Mouse (Mus musculus) small intestine, adult 2 months (tissue): ENCODE data around the gene Slc6a4. TPM values are rescaled to one million over a fixed set of nuclear protein-coding genes. Genes with fewer than 3 reads are reported as not detected.

Experiments used
- H3K27ac ChIP-seq: fragments of 200-500 bp; 2 replicates; pipeline ENCODE4 v1.5.1; 2012; ENCODE audit warnings: low read depth, low read length, control low read depth, inconsistent platforms; ENCODE audit not compliant: insufficient read depth
- H3K27me3 ChIP-seq: fragments of 200-500 bp; 2 replicates; pipeline ENCODE4 v1.6.1; 2012; ENCODE audit warnings: mild to moderate bottlenecking, moderate library complexity, low read length, inconsistent platforms; ENCODE audit not compliant: control insufficient read depth, insufficient read depth
- H3K36me3 ChIP-seq: fragments of 200-500 bp; 2 replicates; pipeline ENCODE4 v1.6.1; 2012; ENCODE audit warnings: mild to moderate bottlenecking, low read length, control low read depth, inconsistent platforms; ENCODE audit not compliant: control insufficient read depth, insufficient read depth
- H3K4me1 ChIP-seq: fragments of 200-500 bp; 2 replicates; pipeline ENCODE4 v1.6.1; 2012; ENCODE audit warnings: low read length, inconsistent platforms, mixed read lengths; ENCODE audit not compliant: control insufficient read depth, insufficient read depth, insufficient read length
- H3K4me3 ChIP-seq: fragments of 200-500 bp; 2 replicates; pipeline ENCODE4 v1.5.1; 2012; ENCODE audit warnings: low read depth, mild to moderate bottlenecking, control low read depth, inconsistent platforms, low read length, moderate library complexity
- CTCF ChIP-seq: fragments of 200-500 bp; IDR thresholded peaks from 2 replicates; pipeline ENCODE4 v1.5.1; 2012; ENCODE audit warnings: low read depth, mild to moderate bottlenecking, control low read depth, inconsistent platforms, low read length, moderate library complexity, mixed read lengths; ENCODE audit not compliant: insufficient replicate concordance, insufficient read length; ENCODE audit errors: extremely low read depth
- POLR2A ChIP-seq: fragments of 200-500 bp; IDR thresholded peaks from 2 replicates; pipeline ENCODE4 v1.6.1; 2012; ENCODE audit warnings: low read depth, mild to moderate bottlenecking, control low read depth, inconsistent platforms, low read length, moderate library complexity
- WGBS: fragments of 180-500 bp; shearing (Covaris S2); methylation state at CpG from one replicate; pipeline ENCODE4 v1.1.7; 2018; 5-methylcytosine and 5-hydroxymethylcytosine counted together
- polyA plus RNA-seq: library from polyadenylated mRNA; depleted of rRNA; stranded (reverse); fragments of >200 nt; gene quantifications from 2 replicates; pipeline ENCODE4 v1.2.3, GENCODE M21; 2012; rRNA removed

Gene Slc6a4
- polyA plus RNA-seq, result 21.6 and 67.2 TPM in 2 replicates

DNA sequence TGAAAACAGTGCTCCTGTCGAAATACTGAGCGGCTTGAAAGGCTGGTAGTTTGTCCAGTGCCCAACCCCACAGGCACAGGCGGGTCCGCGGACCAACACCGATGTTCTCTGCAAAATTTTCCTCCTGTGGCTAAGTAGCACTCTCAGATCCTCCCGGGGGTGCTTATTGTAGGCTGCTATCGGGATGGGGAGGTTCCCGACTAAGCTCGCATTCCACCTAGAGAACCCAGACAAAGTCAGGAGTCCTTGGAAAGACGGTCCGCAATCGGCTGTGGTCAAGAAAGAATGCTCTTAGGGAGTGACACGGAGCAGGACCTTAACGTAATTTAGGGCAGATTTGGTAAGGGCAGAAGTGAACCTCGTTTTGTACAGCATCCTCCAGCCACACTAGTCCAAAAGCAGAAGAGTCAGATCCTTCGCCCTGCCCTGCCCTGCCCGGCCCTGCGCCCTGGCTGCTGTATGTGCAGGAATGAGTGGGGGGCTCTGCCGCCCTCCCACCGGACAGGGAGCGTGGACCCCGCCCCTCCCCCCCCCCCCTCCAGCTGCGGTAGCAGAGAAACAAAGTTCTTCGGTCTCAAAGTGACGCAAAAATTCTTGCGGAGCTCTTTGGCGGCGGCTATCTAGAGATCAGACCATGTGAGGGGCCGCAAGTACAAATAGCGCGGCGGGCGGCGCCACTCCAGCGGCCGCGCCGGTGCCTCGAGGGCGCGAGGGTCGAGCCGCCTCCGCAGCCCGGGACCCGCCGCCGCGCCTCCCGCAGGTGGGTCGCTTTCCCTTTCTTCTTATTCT, at the start of gene Slc6a4:
TSS of gene Slc6a4 (plus strand) at position 688 of the 789 bp plus-strand sequence.
- Histone ChIP-seq H3K36me3 (no peaks in the 10 kb centered on the region), H3K4me3 (peak within 1 kb of the TSS; percentile 75), H3K27me3 (peaks cover 9% of the 10 kb centered on the region), H3K27ac (no peak within 1 kb of the TSS), H3K4me1 (peaks cover 14% of the 10 kb centered on the region)
- WGBS, result under 1% methylated on average over 51 of the region's 52 CpGs
- TF ChIP-seq POLR2A, result no peak
- no peak for TF ChIP-seq CTCF

DNA sequence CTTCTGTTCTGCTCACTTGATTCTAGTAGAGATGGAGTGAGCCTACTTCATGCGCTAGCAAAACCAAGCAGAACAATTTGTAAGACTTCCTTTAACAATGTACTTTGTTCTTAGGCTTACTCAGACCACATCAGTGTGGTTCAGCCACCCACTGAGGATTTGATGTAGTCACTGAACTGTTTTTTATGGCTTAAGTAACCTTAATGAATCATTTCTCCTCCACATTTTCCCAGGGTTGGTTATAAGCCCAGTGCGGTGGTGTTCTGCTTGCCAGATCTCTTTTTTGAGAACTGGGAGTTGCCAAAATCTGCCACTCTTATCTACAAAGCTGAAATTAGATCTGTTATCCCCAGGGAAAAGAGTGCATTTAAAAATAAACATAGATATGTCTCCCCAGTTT, 44.9 kb upstream of the Slc6a4 start:
- Histone ChIP-seq H3K27ac (no peak overlapping the region), H3K36me3 (peaks cover 52% of the 10 kb centered on the region), H3K27me3 (no peaks in the 10 kb centered on the region), H3K4me3 (no peak overlapping the region), H3K4me1 (no peaks in the 10 kb centered on the region)
- TF ChIP-seq CTCF (no peak), POLR2A (no peak)
- WGBS, result 86% methylated on average over 2 of the region's 2 CpGs

DNA sequence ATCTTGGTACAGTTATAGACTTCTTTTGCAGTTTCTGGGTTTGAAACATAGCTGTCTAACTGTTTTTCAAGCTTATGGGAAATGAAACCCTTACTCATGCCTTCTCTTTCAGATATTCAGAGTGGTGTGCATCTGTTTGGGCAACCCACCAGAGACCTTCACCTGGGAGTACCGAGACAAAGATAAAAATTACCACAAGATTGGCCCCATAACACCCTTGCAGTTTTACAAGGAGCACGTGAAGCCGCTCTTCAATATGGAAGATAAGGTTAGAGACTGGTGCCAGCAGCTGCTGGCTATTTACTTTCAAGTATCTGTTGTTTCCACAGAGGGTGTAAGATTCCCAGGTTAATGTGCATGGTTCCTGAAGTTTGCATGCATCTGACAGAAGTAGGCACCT, 32.7 kb upstream of the Slc6a4 start:
- peaks cover 52% of the 10 kb centered on the region for H3K36me3 ChIP-seq
- no peak for TF ChIP-seq POLR2A
- no peak for TF ChIP-seq CTCF
- WGBS, result 82% methylated on average over 3 of the region's 3 CpGs

DNA sequence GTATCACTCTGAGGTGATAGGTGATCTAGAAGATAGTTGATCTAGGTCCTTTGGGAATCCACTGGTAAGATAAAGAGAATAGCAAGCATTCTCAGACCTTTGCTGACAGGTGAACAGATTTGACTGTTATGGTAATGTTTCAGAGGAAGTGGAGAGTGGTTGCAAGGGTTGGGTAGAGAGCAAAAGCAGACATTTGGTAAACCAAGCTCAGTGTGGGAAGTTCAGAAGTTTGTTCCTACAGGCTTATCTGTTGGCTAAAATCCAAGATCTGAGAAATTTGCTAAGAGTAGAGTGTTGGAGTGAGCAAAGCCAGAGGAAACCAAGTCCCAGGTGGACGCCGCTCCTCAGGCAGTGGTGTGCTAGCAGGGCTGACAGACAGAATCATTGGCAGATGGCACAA, 28.1 kb upstream of the Slc6a4 start:
- TF ChIP-seq CTCF (no peak), POLR2A (no peak)
- Histone ChIP-seq H3K27me3 (no peaks in the 10 kb centered on the region), H3K4me1 (no peaks in the 10 kb centered on the region), H3K36me3 (peaks cover 60% of the 10 kb centered on the region), H3K27ac (no peak overlapping the region), H3K4me3 (no peak overlapping the region)
- 71% methylated on average over 2 of the region's 2 CpGs for WGBS

More for the DNA sequence above, 32.7 kb upstream of the Slc6a4 start:
- no peak overlapping the region for H3K27ac ChIP-seq
- no peak overlapping the region for H3K4me3 ChIP-seq
- no peaks in the 10 kb centered on the region for H3K4me1 ChIP-seq
- no peaks in the 10 kb centered on the region for H3K27me3 ChIP-seq

DNA sequence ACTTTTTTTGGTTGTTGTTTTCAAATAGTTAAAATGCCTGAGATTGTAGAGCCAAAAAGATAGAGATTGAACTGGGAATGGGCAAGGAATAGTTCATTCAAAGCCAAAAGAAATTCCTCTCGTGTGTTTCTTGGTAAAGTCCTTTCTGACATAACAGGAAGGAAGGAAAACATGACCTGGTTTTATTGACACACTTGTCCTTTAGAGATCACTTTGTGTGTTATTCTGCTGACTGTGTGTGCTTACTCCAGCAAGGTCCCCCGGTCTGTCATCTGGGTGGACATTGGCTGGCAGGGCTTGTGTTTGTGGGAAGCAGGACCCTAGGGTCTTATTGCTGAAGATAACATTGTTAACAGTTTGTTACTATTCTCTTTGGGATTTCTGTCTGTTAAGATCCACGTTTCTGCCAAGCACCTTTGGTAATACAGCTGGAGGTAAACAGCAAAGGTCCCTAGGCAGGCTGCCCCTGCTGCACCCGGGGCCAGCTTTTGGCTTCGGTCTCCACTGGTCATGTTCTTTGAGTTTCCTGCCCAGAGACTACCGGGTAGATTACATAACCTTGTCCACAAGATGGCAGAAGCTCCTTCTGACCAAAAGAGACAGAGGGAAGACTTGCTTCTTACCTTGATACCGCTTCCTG, 23.6 kb upstream of the Slc6a4 start:
- WGBS, result 75% methylated on average over 7 of the region's 7 CpGs
- TF ChIP-seq CTCF (no peak), POLR2A (no peak)
- Histone ChIP-seq H3K27me3 (no peaks in the 10 kb centered on the region), H3K4me3 (no peak overlapping the region), H3K4me1 (no peaks in the 10 kb centered on the region), H3K27ac (no peak overlapping the region), H3K36me3 (peaks cover 49% of the 10 kb centered on the region)

DNA sequence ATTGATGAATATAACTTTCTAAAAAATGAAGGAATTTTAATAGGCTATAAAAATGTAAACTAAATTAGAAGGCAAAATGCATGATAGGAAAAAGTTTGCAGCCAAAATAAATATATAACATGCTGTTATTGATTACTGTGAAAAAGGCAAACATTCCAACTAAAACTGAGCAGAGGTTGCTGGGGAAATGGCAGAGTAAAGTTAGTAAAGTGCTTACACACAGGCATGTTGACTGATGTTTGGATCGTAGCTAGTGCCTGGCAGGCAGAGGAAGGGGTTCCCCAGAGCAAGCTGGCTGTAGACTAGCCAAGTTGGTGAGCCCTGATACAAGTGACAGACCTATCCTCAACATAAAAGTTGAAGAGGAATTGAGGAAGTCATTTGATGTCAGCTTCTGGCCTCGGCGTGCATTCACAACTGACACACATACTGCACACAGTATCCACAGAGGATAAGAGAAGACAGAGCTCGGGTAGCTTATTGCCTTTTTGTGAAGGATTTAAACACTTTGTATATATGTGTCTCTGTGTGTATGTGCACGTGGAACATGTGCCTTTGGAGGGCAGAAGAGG, 16.7 kb upstream of the Slc6a4 start:
- H3K4me3 ChIP-seq, result no peak overlapping the region
- no peaks in the 10 kb centered on the region for H3K4me1 ChIP-seq
- H3K36me3 ChIP-seq, result peaks cover 25% of the 10 kb centered on the region
- no peaks in the 10 kb centered on the region for H3K27me3 ChIP-seq
- TF ChIP-seq POLR2A (no peak), CTCF (no peak)
- 79% methylated on average over 5 of the region's 5 CpGs for WGBS
- H3K27ac ChIP-seq, result no peak overlapping the region

DNA sequence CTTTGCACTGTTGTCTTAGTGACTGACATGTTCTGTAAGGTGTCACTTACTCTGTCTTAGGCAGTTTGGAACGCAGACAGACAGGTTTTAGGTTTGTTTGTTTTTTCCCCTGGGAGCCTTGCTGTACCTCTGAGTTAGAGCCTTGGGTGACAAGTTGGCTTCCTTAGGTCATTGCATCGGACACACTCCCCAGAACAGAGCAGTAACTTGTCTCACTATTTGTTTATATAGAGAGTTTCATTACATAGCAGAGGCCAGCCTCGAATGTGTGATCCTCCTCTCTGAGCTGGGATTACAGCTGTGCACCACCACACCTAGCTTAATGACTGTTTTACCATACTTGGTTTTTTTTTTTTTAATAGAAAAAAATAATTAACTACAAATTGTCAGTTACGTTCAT, 16.0 kb upstream of the Slc6a4 start:
- H3K4me3 ChIP-seq, result no peak overlapping the region
- no peaks in the 10 kb centered on the region for H3K4me1 ChIP-seq
- WGBS, result 54% methylated on average over 4 of the region's 4 CpGs
- TF ChIP-seq POLR2A (no peak), CTCF (no peak)
- peaks cover 29% of the 10 kb centered on the region for H3K36me3 ChIP-seq
- H3K27ac ChIP-seq, result no peak overlapping the region
- H3K27me3 ChIP-seq, result no peaks in the 10 kb centered on the region
